Mouse (Mus musculus) erythroblast, embryonic 14.5 days (primary cell): ENCODE data around the gene Zc3h18.

Experiments
- GATA1 ChIP-seq: IDR thresholded peaks from 2 replicates; pipeline ENCODE4 v1.6.1; 2012; ENCODE audit warnings: low read length, inconsistent platforms, mixed read lengths
- TAL1 ChIP-seq: IDR thresholded peaks from 3 replicates; pipeline ENCODE4 v1.6.1; 2012; ENCODE audit warnings: low read length, inconsistent platforms, mixed read lengths

DNA sequence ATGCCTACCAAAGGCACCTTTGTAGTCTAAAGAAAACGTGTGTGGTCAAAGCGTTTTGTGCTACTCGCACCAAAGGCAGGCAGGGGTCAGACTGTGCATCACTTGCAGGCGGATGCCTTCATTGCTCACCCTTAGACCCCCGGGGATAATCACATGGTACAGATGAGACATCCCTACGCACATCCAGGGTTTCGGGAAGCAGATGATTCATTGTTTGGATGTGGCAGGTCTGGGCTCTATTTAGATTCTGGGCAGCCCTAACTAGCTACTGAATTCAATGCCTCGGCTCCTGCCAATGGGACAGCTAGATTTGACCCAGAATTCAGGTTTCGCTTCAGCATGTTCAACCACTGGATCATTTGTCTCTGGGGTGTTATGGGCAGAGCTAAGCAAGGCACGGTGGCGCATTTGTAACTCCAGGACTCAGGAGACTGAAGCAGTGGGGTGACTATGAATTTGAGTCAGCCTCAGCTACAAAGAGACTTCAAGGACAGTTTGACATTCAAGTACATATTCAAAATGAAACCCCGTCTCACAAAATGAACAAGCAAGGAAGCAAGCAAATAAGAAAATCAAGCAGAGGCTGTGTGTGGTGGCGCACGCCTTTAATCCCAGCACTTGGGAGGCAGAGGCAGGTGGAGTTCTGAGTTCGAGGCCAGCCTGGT lies 17.2 kb upstream of the Zc3h18 start:
- TF ChIP-seq GATA1 (no peak), TAL1 (no peak)
